Mouse (Mus musculus): Measurements from ENCODE around the gene Trim45. TPM values are rescaled to one million over a fixed set of nuclear protein-coding genes. Genes with fewer than 3 reads are reported as not detected.

Gene Trim45
- polyA plus RNA-seq, 1 experiment from 2014 or later, result 2.5 TPM

GRCm38 (mm10) chr3:100935521-100935920 lies 13.5 kb downstream of the Trim45 start:
- Histone ChIP-seq H3K27ac (replicated peaks in 1 of 2; ENCODE audit: control insufficient read depth in 1 of 2, insufficient read depth in 1 of 2, low read depth in 2 of 2, low read length in 2 of 2) (no peak overlapping the region), H3K36me3 (ENCODE audit: control insufficient read depth, insufficient read depth, low read length) (peaks cover 85% of the 10 kb centered on the region), H3K4me3 (ENCODE audit: control insufficient read depth in 1 of 2, insufficient read depth in 1 of 2, low read depth in 1 of 2, low read length in 2 of 2) (no peak overlapping the region), H3K9ac (ENCODE audit: low read length) (no peak overlapping the region), H3K4me1 (ENCODE audit: control insufficient read depth in 2 of 2, insufficient read depth in 2 of 2, low read length in 2 of 2) (no peaks in the 10 kb centered on the region), H3K27me3 (ENCODE audit: control insufficient read depth, insufficient read depth, low read length) (no peaks in the 10 kb centered on the region), H3K4me2 (ENCODE audit: low read length) (no peak overlapping the region), H3K9me3 (ENCODE audit: control insufficient read depth, low read length) (no peaks in the 10 kb centered on the region)
- WGBS, result 90% methylated on average over 6 of the region's 6 CpGs
- ATAC-seq (ENCODE audit: insufficient number of reproducible peaks, insufficient read depth, low FRiP score, low read depth), result no peak

GRCm38 (mm10) chr3:100936201-100936600 lies 14.2 kb downstream of the Trim45 start:
- no peak for ATAC-seq (ENCODE audit: insufficient number of reproducible peaks, insufficient read depth, low FRiP score, low read depth)
- no peak overlapping the region for H3K9ac ChIP-seq (ENCODE audit: low read length)
- 96% methylated on average over 6 of the region's 6 CpGs for WGBS
- H3K9me3 ChIP-seq (ENCODE audit: control insufficient read depth, low read length), result no peaks in the 10 kb centered on the region
- H3K36me3 ChIP-seq (ENCODE audit: control insufficient read depth, insufficient read depth, low read length), result peaks cover 85% of the 10 kb centered on the region
- no peaks in the 10 kb centered on the region for H3K4me1 ChIP-seq (ENCODE audit: control insufficient read depth in 2 of 2, insufficient read depth in 2 of 2, low read length in 2 of 2)
- no peak overlapping the region for H3K27ac ChIP-seq (replicated peaks in 1 of 2; ENCODE audit: control insufficient read depth in 1 of 2, insufficient read depth in 1 of 2, low read depth in 2 of 2, low read length in 2 of 2)
- no peaks in the 10 kb centered on the region for H3K27me3 ChIP-seq (ENCODE audit: control insufficient read depth, insufficient read depth, low read length)
- no peak overlapping the region for H3K4me2 ChIP-seq (ENCODE audit: low read length)
- no peak overlapping the region for H3K4me3 ChIP-seq (ENCODE audit: control insufficient read depth in 1 of 2, insufficient read depth in 1 of 2, low read depth in 1 of 2, low read length in 2 of 2)

GRCm38 (mm10) chr3:100938211-100938610 lies 16.2 kb downstream of the Trim45 start:
- Histone ChIP-seq H3K4me3 (ENCODE audit: control insufficient read depth in 1 of 2, insufficient read depth in 1 of 2, low read depth in 1 of 2, low read length in 2 of 2) (no peak overlapping the region), H3K27me3 (ENCODE audit: control insufficient read depth, insufficient read depth, low read length) (no peaks in the 10 kb centered on the region), H3K4me2 (ENCODE audit: low read length) (no peak overlapping the region), H3K9ac (ENCODE audit: low read length) (no peak overlapping the region), H3K4me1 (ENCODE audit: control insufficient read depth in 2 of 2, insufficient read depth in 2 of 2, low read length in 2 of 2) (no peaks in the 10 kb centered on the region), H3K27ac (replicated peaks in 1 of 2; ENCODE audit: control insufficient read depth in 1 of 2, insufficient read depth in 1 of 2, low read depth in 2 of 2, low read length in 2 of 2) (no peak overlapping the region), H3K9me3 (ENCODE audit: control insufficient read depth, low read length) (no peaks in the 10 kb centered on the region), H3K36me3 (ENCODE audit: control insufficient read depth, insufficient read depth, low read length) (peaks cover 84% of the 10 kb centered on the region)
- no peak for ATAC-seq (ENCODE audit: insufficient number of reproducible peaks, insufficient read depth, low FRiP score, low read depth)
- 90% methylated on average over 4 of the region's 4 CpGs for WGBS

DNA sequence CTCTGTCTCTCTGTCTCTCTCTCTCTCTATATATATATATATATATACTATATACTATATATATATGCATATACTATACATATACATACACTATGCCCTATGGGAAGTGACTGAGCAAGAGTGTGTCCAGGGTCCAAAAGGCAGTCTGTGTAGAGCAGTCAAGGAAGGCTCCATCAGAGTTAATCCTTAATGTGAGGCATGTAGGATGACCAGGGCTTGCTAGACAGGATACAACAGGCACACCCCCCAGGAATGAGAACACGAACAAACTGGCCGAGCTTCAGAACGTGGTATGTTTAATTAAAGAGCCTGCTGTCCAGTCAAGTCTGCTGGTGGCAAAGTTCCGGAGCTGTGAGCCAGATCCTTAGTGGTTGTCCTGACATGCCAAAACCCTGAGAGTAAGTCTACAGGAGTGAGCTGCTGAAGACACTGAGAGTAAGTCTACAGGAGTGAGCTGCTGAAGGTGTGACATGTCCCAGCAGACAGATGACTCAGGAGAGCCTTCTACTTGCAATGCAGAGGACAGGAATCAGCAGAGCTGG lies 18.6 kb downstream of the Trim45 start:
- Histone ChIP-seq H3K36me3 (ENCODE audit: control insufficient read depth, insufficient read depth, low read length) (peaks cover 86% of the 10 kb centered on the region), H3K4me2 (ENCODE audit: low read length) (no peak overlapping the region), H3K27ac (replicated peaks in 1 of 2; ENCODE audit: control insufficient read depth in 1 of 2, insufficient read depth in 1 of 2, low read depth in 2 of 2, low read length in 2 of 2) (no peak overlapping the region), H3K9ac (ENCODE audit: low read length) (no peak overlapping the region), H3K4me1 (ENCODE audit: control insufficient read depth in 2 of 2, insufficient read depth in 2 of 2, low read length in 2 of 2) (no peaks in the 10 kb centered on the region), H3K27me3 (ENCODE audit: control insufficient read depth, insufficient read depth, low read length) (no peaks in the 10 kb centered on the region), H3K9me3 (ENCODE audit: control insufficient read depth, low read length) (no peaks in the 10 kb centered on the region), H3K4me3 (ENCODE audit: control insufficient read depth in 1 of 2, insufficient read depth in 1 of 2, low read depth in 1 of 2, low read length in 2 of 2) (no peak overlapping the region)
- 87% methylated on average over 4 of the region's 4 CpGs for WGBS
- no peak for ATAC-seq (ENCODE audit: insufficient number of reproducible peaks, insufficient read depth, low FRiP score, low read depth)

DNA sequence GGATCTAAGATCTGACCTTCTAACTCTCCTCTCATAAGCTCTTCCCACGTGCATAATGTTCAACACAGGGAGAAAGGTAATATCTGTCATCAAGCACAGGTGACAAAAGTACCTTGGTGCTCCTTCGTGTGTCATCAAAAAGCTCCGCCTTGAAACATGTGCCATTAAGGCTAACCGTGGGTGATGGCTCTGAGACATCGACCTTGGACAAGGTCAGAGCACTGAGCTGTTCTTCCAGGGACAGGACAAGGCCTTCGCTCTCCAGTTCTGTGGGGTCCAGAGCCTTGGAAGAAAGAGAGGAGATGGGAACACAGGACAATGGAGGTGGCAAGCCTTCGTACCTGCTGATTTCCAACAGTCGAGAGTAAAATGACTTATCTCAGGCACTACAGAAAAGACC lies 25.3 kb downstream of the Trim45 start:
- Histone ChIP-seq H3K4me2 (ENCODE audit: low read length) (no peak overlapping the region), H3K27me3 (ENCODE audit: control insufficient read depth, insufficient read depth, low read length) (no peaks in the 10 kb centered on the region), H3K4me1 (ENCODE audit: control insufficient read depth in 2 of 2, insufficient read depth in 2 of 2, low read length in 2 of 2) (no peaks in the 10 kb centered on the region), H3K36me3 (ENCODE audit: control insufficient read depth, insufficient read depth, low read length) (peaks cover 94% of the 10 kb centered on the region), H3K27ac (replicated peaks in 1 of 2; ENCODE audit: control insufficient read depth in 1 of 2, insufficient read depth in 1 of 2, low read depth in 2 of 2, low read length in 2 of 2) (no peak overlapping the region), H3K4me3 (ENCODE audit: control insufficient read depth in 1 of 2, insufficient read depth in 1 of 2, low read depth in 1 of 2, low read length in 2 of 2) (no peak overlapping the region), H3K9me3 (ENCODE audit: control insufficient read depth, low read length) (no peaks in the 10 kb centered on the region), H3K9ac (ENCODE audit: low read length) (no peak overlapping the region)
- WGBS, result 77% methylated on average over 8 of the region's 8 CpGs
- ATAC-seq (ENCODE audit: insufficient number of reproducible peaks, insufficient read depth, low FRiP score, low read depth), result no peak

GRCm38 (mm10) chr3:100951531-100951930 lies 29.5 kb downstream of the Trim45 start:
- Histone ChIP-seq H3K27ac (replicated peaks in 1 of 2; ENCODE audit: control insufficient read depth in 1 of 2, insufficient read depth in 1 of 2, low read depth in 2 of 2, low read length in 2 of 2) (no peak overlapping the region), H3K4me3 (ENCODE audit: control insufficient read depth in 1 of 2, insufficient read depth in 1 of 2, low read depth in 1 of 2, low read length in 2 of 2) (no peak overlapping the region), H3K9me3 (ENCODE audit: control insufficient read depth, low read length) (no peaks in the 10 kb centered on the region), H3K4me2 (ENCODE audit: low read length) (no peak overlapping the region), H3K9ac (ENCODE audit: low read length) (no peak overlapping the region), H3K36me3 (ENCODE audit: control insufficient read depth, insufficient read depth, low read length) (peaks cover 96% of the 10 kb centered on the region), H3K4me1 (ENCODE audit: control insufficient read depth in 2 of 2, insufficient read depth in 2 of 2, low read length in 2 of 2) (no peaks in the 10 kb centered on the region), H3K27me3 (ENCODE audit: control insufficient read depth, insufficient read depth, low read length) (no peaks in the 10 kb centered on the region)
- 89% methylated on average over 4 of the region's 4 CpGs for WGBS
- no peak for ATAC-seq (ENCODE audit: insufficient number of reproducible peaks, insufficient read depth, low FRiP score, low read depth)

GRCm38 (mm10) chr3:100954616-100955015 lies 32.6 kb downstream of the Trim45 start:
- no peak for ATAC-seq (ENCODE audit: insufficient number of reproducible peaks, insufficient read depth, low FRiP score, low read depth)
- no peak overlapping the region for H3K4me3 ChIP-seq (ENCODE audit: control insufficient read depth in 1 of 2, insufficient read depth in 1 of 2, low read depth in 1 of 2, low read length in 2 of 2)
- H3K9ac ChIP-seq (ENCODE audit: low read length), result no peak overlapping the region
- H3K4me2 ChIP-seq (ENCODE audit: low read length), result no peak overlapping the region
- no peaks in the 10 kb centered on the region for H3K4me1 ChIP-seq (ENCODE audit: control insufficient read depth in 2 of 2, insufficient read depth in 2 of 2, low read length in 2 of 2)
- no peak overlapping the region for H3K27ac ChIP-seq (replicated peaks in 1 of 2; ENCODE audit: control insufficient read depth in 1 of 2, insufficient read depth in 1 of 2, low read depth in 2 of 2, low read length in 2 of 2)
- peaks cover 99% of the 10 kb centered on the region for H3K36me3 ChIP-seq (ENCODE audit: control insufficient read depth, insufficient read depth, low read length)
- H3K9me3 ChIP-seq (ENCODE audit: control insufficient read depth, low read length), result no peaks in the 10 kb centered on the region
- H3K27me3 ChIP-seq (ENCODE audit: control insufficient read depth, insufficient read depth, low read length), result no peaks in the 10 kb centered on the region

GRCm38 (mm10) chr3:100961007-100961406 lies 39.0 kb downstream of the Trim45 start:
- ATAC-seq (ENCODE audit: insufficient number of reproducible peaks, insufficient read depth, low FRiP score, low read depth), result peak; percentile 43; the same call in 1 of the 2 replicates
- Histone ChIP-seq H3K4me3 (ENCODE audit: control insufficient read depth in 1 of 2, insufficient read depth in 1 of 2, low read depth in 1 of 2, low read length in 2 of 2) (no peak overlapping the region), H3K27me3 (ENCODE audit: control insufficient read depth, insufficient read depth, low read length) (no peaks in the 10 kb centered on the region), H3K9me3 (ENCODE audit: control insufficient read depth, low read length) (no peaks in the 10 kb centered on the region), H3K9ac (ENCODE audit: low read length) (peak overlapping the region; percentile 23; the same call in 1 of the 2 replicates), H3K36me3 (ENCODE audit: control insufficient read depth, insufficient read depth, low read length) (peaks cover 82% of the 10 kb centered on the region), H3K4me2 (ENCODE audit: low read length) (peak overlapping the region; percentile 1; the same call in 1 of the 2 replicates), H3K27ac (replicated peaks in 1 of 2; ENCODE audit: control insufficient read depth in 1 of 2, insufficient read depth in 1 of 2, low read depth in 2 of 2, low read length in 2 of 2) (peak overlapping the region; percentile 80 to 85), H3K4me1 (ENCODE audit: control insufficient read depth in 2 of 2, insufficient read depth in 2 of 2, low read length in 2 of 2) (peaks cover 9 to 17% of the 10 kb centered on the region in 2 experiments)
- WGBS, result 31% methylated on average over 5 of the region's 5 CpGs

Data from heart, embryonic 14.5 days (tissue).